In genomic region chr12:77239390-77240061, GRCm38 (mm10) we compare ENCODE assay signal across 7 mouse cellular contexts. TPM values are rescaled to one million over a fixed set of nuclear protein-coding genes. Genes with fewer than 3 reads are reported as not detected.
DNase-seq lines count a peak whose midpoint lies in the region; ATAC-seq lines count a peak whose summit lies in the region.

No protein-coding gene starts in this region.

- peak overlapping the region; percentile 68 for H3K9ac ChIP-seq in neural tube, embryonic 11.5 days (ENCODE audit: low read length)
- H3K9ac ChIP-seq in intestine, embryonic 14.5 days (ENCODE audit: low read length): peak overlapping the region; percentile 87
- H3K9ac ChIP-seq in lung, embryonic 16.5 days (ENCODE audit: low read length): peak overlapping the region; percentile 89
- H3K9ac ChIP-seq in stomach, embryonic 15.5 days: peak overlapping the region; percentile 73

- peak overlapping the region; percentile 75 for H3K4me3 ChIP-seq in neural tube, embryonic 11.5 days (ENCODE audit: low read depth, low read length)
- peak overlapping the region; percentile 73 for H3K4me3 ChIP-seq in intestine, embryonic 14.5 days (ENCODE audit: low read depth, low read length)
- peak overlapping the region; percentile 91 for H3K4me3 ChIP-seq in lung, embryonic 16.5 days (ENCODE audit: low read length)
- H3K4me3 ChIP-seq in stomach, embryonic 15.5 days (replicated peaks): peak overlapping the region; percentile 92

- DNase-seq in neural tube, embryonic 11.5 days (ENCODE audit: low spot score): no peak
- DNase-seq in neural tube, embryonic 10.5 days (ENCODE audit: extremely low spot score, low spot score): no peak
- DNase-seq in WW6 (ENCODE audit: low read depth, low spot score): peak; percentile 24
- DNase-seq in intestine, embryonic 14.5 days (ENCODE audit: low spot score): no peak

- no peaks in the 10 kb centered on the region for H3K9me3 ChIP-seq in neural tube, embryonic 11.5 days (ENCODE audit: control insufficient read depth, low read length)
- H3K9me3 ChIP-seq in intestine, embryonic 14.5 days (ENCODE audit: control insufficient read depth, low read length): no peaks in the 10 kb centered on the region
- H3K9me3 ChIP-seq in lung, embryonic 16.5 days (ENCODE audit: control insufficient read depth, low read length): no peaks in the 10 kb centered on the region
- no peaks in the 10 kb centered on the region for H3K9me3 ChIP-seq in stomach, embryonic 15.5 days

- H3K27me3 ChIP-seq in neural tube, embryonic 11.5 days (ENCODE audit: control insufficient read depth, insufficient read depth, low read length): no peaks in the 10 kb centered on the region
- H3K27me3 ChIP-seq in intestine, embryonic 14.5 days (replicated peaks; ENCODE audit: control insufficient read depth, insufficient read depth, low read length): no peaks in the 10 kb centered on the region
- H3K27me3 ChIP-seq in lung, embryonic 16.5 days (ENCODE audit: control insufficient read depth, insufficient read depth, low read depth, low read length): no peaks in the 10 kb centered on the region
- H3K27me3 ChIP-seq in stomach, embryonic 15.5 days (replicated peaks): no peaks in the 10 kb centered on the region

- no peaks in the 10 kb centered on the region for H3K4me1 ChIP-seq in neural tube, embryonic 11.5 days (ENCODE audit: control insufficient read depth, insufficient read depth, low read length)
- peaks cover 5% of the 10 kb centered on the region; the same call in 1 of the 2 replicates for H3K4me1 ChIP-seq in intestine, embryonic 14.5 days (replicated peaks; ENCODE audit: control insufficient read depth, insufficient read depth, low read length)
- peaks cover 4% of the 10 kb centered on the region; the same call in 1 of the 2 replicates for H3K4me1 ChIP-seq in lung, embryonic 16.5 days (replicated peaks; ENCODE audit: control insufficient read depth, insufficient read depth, low read length)
- H3K4me1 ChIP-seq in stomach, embryonic 15.5 days: 0 out of 2 replicates have a peak, but pooled peaks cover 4% of the 10 kb centered on the region

- under 1% methylated on average over 28 of the region's 29 CpGs for WGBS in neural tube, embryonic 11.5 days
- under 1% methylated on average over 29 of the region's 29 CpGs for WGBS in intestine, embryonic 14.5 days
- WGBS in lung, embryonic 16.5 days: under 1% methylated on average over 28 of the region's 29 CpGs
- 1% methylated on average over 29 of the region's 29 CpGs for WGBS in stomach, embryonic 15.5 days

- H3K27ac ChIP-seq in neural tube, embryonic 11.5 days (ENCODE audit: low read depth, low read length): peak overlapping the region; percentile 91
- H3K27ac ChIP-seq in intestine, embryonic 14.5 days (ENCODE audit: low read depth): peak overlapping the region; percentile 88
- H3K27ac ChIP-seq in lung, embryonic 16.5 days (ENCODE audit: low read length): peak overlapping the region; percentile 93
- H3K27ac ChIP-seq in stomach, embryonic 15.5 days: peak overlapping the region; percentile 92

- H3K4me2 ChIP-seq in neural tube, embryonic 11.5 days (ENCODE audit: low read depth): peak overlapping the region; percentile 56
- H3K4me2 ChIP-seq in intestine, embryonic 14.5 days (ENCODE audit: low read length): peak overlapping the region; percentile 83
- H3K4me2 ChIP-seq in lung, embryonic 16.5 days (ENCODE audit: low read depth, low read length): peak overlapping the region; percentile 97
- H3K4me2 ChIP-seq in stomach, embryonic 15.5 days: peak overlapping the region; percentile 92

- H3K36me3 ChIP-seq in neural tube, embryonic 11.5 days (ENCODE audit: control insufficient read depth, insufficient read depth, low read length): no peaks in the 10 kb centered on the region
- no peaks in the 10 kb centered on the region for H3K36me3 ChIP-seq in intestine, embryonic 14.5 days (ENCODE audit: control insufficient read depth, insufficient read depth, low read length)
- no peaks in the 10 kb centered on the region for H3K36me3 ChIP-seq in lung, embryonic 16.5 days (ENCODE audit: control insufficient read depth, insufficient read depth, low read length)
- H3K36me3 ChIP-seq in stomach, embryonic 15.5 days: no peaks in the 10 kb centered on the region

- peak; percentile 10 for ATAC-seq in neural tube, embryonic 11.5 days (ENCODE audit: insufficient read depth, low FRiP score, low TSS enrichment)
- peak; percentile 26; the same call in 1 of the 2 replicates for ATAC-seq in erythroblast, adult 5-6 weeks (replicated peaks; ENCODE audit: low FRiP score, poor library complexity, severe bottlenecking)
- ATAC-seq in intestine, embryonic 14.5 days (replicated peaks; ENCODE audit: low FRiP score, low TSS enrichment, low read depth): peak; percentile 17; the same call in 1 of the 2 replicates
- ATAC-seq in lung, embryonic 16.5 days (ENCODE audit: low read depth): 0 out of 2 replicates have a peak, but pooled peaks have one; percentile 0
- no peak for ATAC-seq in stomach, embryonic 15.5 days (ENCODE audit: insufficient read depth, low FRiP score, low read depth)

RNA-seq across cellular contexts. Expression of gene Fut8, which starts 1.6 kb away (rescaled TPM):
- polyA plus RNA-seq in neural tube, embryonic 11.5 days (2014; fragmentation: Nextera tagmentation; extraction: Ambion mirVana): 30.2 and 36.7 TPM in 2 replicates
- total RNA-seq in erythroblast, adult 5-6 weeks (2015; ENCODE audit: low replicate concordance): 18.4 and 28.0 TPM in 2 replicates
- 19.0 and 24.4 TPM in 2 replicates for total RNA-seq in erythroblast, adult 5-6 weeks (2017; ENCODE audit: low replicate concordance)
- 17.2 and 19.4 TPM in 2 replicates for polyA plus RNA-seq in intestine, embryonic 14.5 days (2014; fragmentation: Nextera tagmentation; extraction: Ambion mirVana)
- polyA plus RNA-seq in lung, embryonic 16.5 days (2015; fragmentation: Nextera tagmentation; extraction: Ambion mirVana): 26.9 and 28.0 TPM in 2 replicates
- 30.3 and 30.4 TPM in 2 replicates for polyA plus RNA-seq in stomach, embryonic 15.5 days (2015; fragmentation: Nextera tagmentation; extraction: Ambion mirVana)
